Mouse (Mus musculus): ENCODE data around the gene Gm20738. TPM values are rescaled to one million over a fixed set of nuclear protein-coding genes. Genes with fewer than 3 reads are reported as not detected.
"Not testable (repeated sequence)": the region's sequence is repeated elsewhere in the genome, so short reads cannot be mapped to it uniquely, and the experiment has no call there.

The Gm20738 gene
- not detected in 2 replicates for total RNA-seq (2012; rRNA removed)
- not detected for polyA plus RNA-seq (2012; ENCODE audit: insufficient read depth in 1 of 2, insufficient read length in 2 of 2, low read depth in 1 of 2, low replicate concordance in 2 of 2, missing spikeins in 1 of 2)

DNA sequence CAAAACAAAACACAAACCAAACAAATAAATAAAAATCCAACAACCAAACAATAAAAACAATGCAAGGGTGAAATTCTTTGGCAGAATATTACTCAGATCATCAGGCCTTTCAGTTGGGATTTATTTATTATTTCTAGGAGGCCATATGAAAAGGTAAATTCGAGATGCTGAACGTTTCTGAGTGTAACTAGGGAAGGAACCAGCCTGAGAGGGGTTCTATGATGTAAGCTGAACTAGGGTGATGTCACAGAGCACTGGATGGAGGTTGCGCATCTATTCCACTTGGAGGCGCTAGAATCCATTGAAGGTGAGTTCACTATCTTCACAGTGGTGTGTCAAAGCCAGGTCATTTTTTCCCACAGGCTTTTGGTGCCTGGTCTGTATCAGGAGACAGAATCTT lies at the start of gene Gm20738:
Gm20738 (plus strand) TSS at position 301 of the 400 bp plus-strand sequence.
- not testable (repeated sequence) for H3K4me1 ChIP-seq (ENCODE audit: control insufficient read depth in 1 of 2, insufficient read depth in 2 of 2, low read length in 2 of 2); H3K79me2 ChIP-seq (ENCODE audit: control insufficient read depth, insufficient read depth, low read length, poor library complexity); H3K9me3 ChIP-seq (replicated peaks; ENCODE audit: insufficient read depth, low read length); H3K27ac ChIP-seq (ENCODE audit: control insufficient read depth, low read depth, low read length); H3K4me3 ChIP-seq (ENCODE audit: control insufficient read depth in 1 of 2, insufficient read depth in 1 of 2, low read depth in 2 of 2, low read length in 2 of 2); H3K27me3 ChIP-seq (ENCODE audit: control insufficient read depth in 1 of 2, insufficient read depth in 2 of 2, low read length in 2 of 2); DNase-seq (ENCODE audit: low read depth, low spot score); H3K36me3 ChIP-seq (ENCODE audit: control insufficient read depth in 1 of 2, insufficient read depth in 2 of 2, low read length in 2 of 2); H3K9ac ChIP-seq (ENCODE audit: control insufficient read depth, low read depth, low read length, poor library complexity, severe bottlenecking)

Measured in MEL (cell line).